Mouse (Mus musculus) heart, postnatal 14 days (tissue): ENCODE results near the gene 4933427I04Rik. TPM values are rescaled to one million over a fixed set of nuclear protein-coding genes. Genes with fewer than 3 reads are reported as not detected.

Experiments used
- DNase-seq, 2 experiments: peaks; one replicate each; pipeline ENCODE4 v3.0.0; 2021 to 2022
- intact Hi-C: fragments of 180-260 bp; cut with DNase I; formaldehyde crosslinking; loops from one replicate; pipeline ENCODE4 v1.15.1; 2025
- long read RNA-seq, 2 experiments: library from polyadenylated mRNA; stranded (forward); transcript quantifications; one replicate each; pipeline ENCODE4 v2.0.0; 2021
- total RNA-seq, 2 experiments: library from RNA; stranded (reverse); gene quantifications; 2 replicates each; pipeline ENCODE4 v1.2.3; 2021

4933427I04Rik gene
- total RNA-seq, result not detected
- long read RNA-seq, experiment 1, result 0 reads
- long read RNA-seq, experiment 2, result 0 reads

DNA sequence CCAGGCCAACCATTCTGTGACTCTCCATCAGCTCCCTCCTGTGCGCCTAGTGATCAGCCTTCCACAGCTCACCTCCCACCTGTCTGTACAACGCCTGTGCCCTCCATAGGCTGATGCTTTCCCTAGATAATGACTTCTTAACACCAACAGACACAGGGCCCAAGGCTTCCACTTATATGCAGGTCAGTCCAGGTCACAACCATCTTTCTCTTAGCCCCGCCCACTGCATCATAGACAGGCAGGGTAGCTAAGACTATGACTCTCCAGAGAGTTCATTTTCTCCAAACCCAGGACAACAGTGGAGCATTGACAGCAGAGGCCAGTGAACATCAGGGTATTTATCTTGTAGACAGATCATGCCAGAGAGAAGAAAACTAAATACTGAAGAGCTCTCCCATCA, at the start of gene 4933427I04Rik:
Gene 4933427I04Rik, plus strand, starts transcription at position 301 of the 400 bp plus-strand sequence.
- intact Hi-C loops, result no loop called here
- DNase-seq, result no peak

DNA sequence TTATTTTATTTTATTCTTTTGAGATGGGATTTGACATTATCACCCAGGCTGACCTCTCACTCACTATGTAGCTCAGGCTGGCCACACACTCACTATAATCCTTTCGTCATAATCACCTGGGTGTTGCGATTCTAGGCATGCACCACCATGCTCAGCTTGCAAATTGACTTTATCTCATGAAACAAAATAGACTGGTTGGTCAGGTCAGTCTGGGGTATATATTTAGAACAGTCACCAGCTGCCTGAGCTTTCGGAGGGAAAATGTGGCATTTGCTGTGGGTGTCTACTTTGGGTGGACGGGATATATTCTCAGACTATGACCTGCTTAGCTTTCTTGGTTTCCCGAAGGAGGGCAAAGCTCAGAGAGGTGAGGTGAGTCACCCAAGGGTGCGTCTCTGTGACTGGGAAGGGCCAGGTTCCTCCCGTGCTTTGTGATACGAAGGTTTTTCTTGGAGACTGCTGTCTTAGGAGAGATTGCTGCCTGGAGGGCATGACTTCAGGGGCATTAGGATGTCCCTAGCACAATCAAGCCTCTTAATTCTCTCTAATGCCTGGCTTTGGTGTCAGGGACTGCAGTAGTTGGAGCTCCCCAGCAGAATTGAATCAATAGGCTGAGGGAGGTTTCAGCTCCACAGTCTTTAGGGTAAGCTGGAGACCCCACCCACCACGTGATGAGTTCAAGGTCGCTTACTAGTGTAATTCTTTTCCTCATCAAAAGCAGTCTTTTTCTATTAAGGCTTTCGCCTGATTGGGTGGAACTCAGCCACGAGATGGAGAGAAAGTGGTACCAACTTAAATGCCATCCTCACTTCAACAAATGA, 48.8 kb upstream of the 4933427I04Rik start:
- intact Hi-C loops, result no loop called here
- no peak for DNase-seq

DNA sequence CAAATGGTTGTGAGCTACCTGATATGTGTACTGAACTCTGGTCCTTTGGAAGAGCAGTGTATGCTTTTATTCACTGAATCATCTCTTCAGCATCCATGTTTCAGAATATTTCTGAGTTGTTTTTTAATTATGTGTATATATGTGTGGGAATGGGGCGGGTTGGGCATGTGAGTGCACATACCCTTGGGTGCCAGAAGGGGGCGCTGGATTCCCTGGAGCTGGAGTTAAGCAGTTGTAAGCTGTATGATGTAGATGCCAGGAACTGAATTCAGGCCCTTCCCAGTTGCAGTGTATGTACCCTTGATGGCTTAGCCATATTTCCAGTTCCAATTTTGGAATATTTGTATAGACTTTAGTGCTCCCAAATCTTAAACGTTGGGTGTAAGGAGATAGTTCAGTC, 47.0 kb upstream of the 4933427I04Rik start:
- intact Hi-C loops, result no loop called here
- no peak for DNase-seq

DNA sequence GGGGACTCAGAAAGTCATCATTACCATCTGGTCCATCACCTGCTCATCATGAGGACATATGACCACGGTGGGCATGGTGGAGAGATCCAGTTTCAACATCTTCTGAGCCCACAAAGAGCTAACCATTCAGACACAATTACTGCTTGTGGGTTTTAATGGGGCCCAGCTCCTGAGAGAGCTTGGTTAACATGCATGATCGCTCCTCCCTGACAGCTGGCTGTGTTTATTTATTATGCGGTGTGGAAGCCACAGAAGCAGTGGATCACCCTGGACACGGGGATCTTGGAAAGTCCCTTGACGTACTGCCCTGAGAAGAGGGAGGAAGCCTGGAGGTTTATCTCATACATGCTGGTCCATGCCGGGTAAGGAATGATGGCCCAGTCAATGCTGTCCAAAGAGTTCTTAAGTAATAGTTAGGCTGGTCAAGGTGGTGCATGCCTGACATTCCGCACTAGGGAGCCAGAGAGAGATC, 45.4 kb upstream of the 4933427I04Rik start:
- intact Hi-C loops, result no loop called here
- no peak for DNase-seq

DNA sequence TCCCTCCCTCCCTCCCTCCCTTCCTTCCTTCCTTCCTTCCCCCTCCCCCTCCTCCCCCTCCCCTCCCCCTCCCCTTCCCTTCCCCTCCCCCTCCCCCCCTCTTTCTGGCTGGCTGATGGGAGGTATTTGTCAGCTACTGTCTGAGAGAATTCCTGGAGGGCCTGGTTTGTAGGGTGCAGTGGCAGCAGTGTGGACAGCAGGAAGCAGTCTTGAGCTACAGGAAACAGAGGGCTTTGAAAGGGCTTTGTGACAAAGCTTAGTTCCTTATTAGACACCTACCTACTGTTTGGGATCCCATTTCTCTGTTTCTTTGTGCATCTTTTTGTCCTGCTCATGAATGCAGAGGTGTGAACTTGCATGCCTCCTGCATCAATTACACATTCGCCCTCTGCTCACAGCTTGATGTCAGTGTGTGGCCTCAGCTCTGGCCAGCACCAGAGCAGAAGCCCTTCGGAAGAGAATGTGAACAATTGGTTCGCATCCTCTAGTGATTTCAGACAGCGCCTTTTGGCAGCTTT, 40.3 kb upstream of the 4933427I04Rik start:
- intact Hi-C loops, result loop anchor here (2.0 kb wide), 1 partner anchor 80 kb away; no protein-coding TSS in a partner anchor
- peak in 1 of 2 experiments; percentile 28 for DNase-seq

DNA sequence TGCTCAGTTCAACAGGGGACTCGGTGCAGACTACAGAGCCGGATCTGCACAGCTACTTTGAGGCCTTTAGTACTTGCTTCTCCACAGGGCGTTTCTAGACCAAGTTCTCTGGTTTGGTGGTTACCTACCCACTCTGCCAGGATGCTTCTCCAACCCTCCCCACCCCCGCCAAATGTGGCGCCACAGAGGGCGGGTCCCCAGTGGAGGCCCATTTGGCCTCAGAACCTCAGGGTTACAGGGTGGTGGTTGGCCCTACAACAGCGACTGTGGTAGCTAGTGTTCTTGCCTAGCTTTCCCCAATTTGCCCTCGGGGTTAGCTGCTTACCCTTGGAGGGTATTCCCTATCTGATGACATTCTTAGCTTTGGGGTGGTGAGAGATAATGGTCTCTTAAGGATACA, 17.4 kb upstream of the 4933427I04Rik start:
- DNase-seq, result no peak
- intact Hi-C loops, result no loop called here

DNA sequence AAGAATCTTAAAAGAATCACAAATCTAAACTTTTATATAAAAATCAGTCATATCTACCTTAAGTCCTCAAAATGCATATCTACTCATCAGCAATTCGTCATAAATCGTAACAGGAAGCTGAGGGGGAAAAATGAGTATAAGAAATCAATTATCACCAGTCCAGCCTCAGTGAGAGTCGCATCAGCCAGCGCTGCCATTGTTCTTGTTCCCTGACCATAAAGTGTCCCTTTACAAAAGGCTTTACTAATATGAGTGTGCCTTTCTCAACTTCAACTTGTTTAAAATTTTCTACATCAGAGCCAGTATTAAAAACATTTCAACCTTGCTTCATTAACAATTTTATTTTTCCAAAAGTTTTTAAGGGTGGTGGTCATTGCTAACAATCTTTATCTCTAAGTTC, 2.6 kb upstream of the 4933427I04Rik start:
- no peak for DNase-seq
- intact Hi-C loops, result no loop called here

DNA sequence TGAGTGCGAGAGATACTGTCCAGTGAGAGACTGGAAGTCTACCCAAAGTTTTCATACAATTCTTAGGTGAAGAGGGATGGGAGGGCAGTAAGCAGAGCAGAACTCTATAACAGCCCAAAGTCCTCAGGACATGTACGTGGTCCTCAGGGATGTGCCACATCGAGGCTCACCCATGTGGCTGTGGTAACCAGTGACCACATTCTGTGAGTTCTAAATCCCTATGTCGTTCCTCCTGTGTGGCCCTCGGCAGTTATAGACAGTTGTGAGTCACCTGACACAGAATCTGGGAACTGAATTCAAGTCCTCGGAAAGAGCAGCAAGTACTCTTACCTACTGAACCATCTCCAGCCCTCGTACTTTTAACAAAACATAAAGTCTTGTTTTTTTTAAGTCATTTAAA, 1.4 kb upstream of the 4933427I04Rik start:
- intact Hi-C loops, result no loop called here
- DNase-seq, result no peak

DNA sequence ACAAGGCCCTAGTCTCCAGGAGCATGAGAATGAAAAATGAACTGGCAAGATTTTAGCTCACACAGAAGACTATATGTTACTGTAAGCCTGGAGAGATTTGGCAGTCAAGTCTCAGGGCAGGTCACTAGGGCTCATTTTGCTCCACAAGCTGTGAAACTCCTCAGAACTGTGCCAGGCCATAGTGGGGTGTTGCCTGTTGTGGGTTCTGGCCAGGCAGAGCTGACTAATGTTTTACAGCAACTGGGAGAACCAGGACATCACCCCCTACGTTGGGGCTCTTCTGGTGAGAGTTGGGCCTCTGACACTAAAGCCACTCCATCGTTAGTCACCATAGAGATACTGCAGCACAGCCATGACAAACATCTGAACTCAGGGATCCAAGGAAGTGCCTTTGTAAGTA, 324 bp downstream of the 4933427I04Rik start:
- DNase-seq, result no peak
- intact Hi-C loops, result no loop called here

DNA sequence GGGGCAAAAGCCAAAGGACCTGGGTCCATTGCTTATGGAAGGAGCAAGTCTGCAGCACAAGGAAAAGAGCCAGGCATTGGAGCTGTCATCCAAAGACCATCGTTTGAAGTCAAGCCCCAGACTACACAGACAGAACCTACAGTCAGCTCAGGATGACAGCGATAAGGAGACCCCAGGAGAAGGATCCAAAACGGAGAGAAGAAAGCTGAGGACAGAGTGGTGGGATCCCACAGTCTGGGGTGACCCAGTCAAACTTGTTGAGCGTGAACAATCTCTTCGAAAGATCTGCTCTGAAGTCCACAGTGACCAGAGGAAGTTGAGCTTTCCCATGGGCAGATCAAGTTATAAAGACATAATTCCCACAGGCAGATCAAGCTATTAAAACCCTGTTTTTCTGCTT, 1.1 kb downstream of the 4933427I04Rik start:
- no peak for DNase-seq
- intact Hi-C loops, result no loop called here

DNA sequence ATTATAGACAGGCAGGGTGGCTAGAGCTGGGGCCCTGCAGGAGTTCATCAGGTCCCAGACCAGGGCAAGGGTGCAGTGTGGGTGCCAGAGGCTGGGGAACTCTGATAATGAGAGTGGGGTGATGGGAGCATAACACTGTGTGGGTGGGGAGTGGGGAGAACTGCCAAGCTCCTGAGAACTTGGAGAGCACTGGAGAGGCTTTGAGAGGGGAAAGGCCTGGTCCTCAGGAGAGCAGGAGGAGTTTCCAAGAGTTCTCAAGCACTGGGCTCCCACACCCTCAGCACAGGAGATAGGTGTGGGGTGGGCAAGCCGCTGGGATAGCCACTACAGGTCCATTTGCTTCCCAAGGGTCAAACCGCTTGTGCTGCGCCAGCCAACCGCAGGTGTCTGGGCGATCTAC, 34.2 kb downstream of the 4933427I04Rik start:
- intact Hi-C loops, result no loop called here
- DNase-seq, result no peak

DNA sequence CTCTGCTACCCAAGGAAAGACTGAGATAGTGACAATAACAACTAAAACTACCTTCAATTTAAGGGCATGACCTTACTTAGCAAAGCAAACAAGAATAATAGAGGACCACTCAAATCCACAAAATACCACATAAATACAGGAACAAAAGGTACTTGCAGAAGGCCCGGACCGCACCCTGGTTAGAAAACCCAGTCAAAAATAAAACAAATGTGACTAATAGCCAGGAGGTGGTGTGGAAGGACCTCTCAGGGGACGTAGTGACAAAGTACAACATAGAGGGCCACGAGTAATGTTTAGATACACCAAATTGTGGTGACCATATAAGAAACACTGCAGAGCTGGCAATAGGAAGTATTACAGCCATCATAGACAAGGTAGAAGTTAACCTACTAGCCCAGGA, 34.8 kb downstream of the 4933427I04Rik start:
- intact Hi-C loops, result no loop called here
- DNase-seq, result no peak

DNA sequence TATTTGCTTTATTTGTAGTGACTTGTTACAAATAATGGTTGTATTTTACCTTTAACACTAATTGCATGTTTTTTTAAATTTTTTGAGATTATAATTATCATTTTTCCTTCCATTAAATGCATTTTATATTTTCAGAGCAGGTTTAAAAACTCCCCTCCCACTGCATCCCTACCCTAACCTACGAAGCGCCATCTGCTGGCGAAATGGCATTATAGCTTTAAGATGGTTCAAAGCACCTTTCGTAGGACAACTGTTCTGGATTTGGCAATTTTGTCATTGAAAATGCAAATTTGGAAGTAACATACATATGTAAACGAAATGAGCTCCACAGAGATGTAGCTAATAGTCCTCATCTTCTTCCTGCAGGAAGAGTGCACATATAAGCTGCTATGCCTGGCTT, 39.2 kb downstream of the 4933427I04Rik start:
- intact Hi-C loops, result loop anchor here (1.0 to 2.0 kb wide), 2 partner anchors 80 to 140 kb away; no protein-coding TSS in a partner anchor
- DNase-seq, result peak; percentile 47 to 72

DNA sequence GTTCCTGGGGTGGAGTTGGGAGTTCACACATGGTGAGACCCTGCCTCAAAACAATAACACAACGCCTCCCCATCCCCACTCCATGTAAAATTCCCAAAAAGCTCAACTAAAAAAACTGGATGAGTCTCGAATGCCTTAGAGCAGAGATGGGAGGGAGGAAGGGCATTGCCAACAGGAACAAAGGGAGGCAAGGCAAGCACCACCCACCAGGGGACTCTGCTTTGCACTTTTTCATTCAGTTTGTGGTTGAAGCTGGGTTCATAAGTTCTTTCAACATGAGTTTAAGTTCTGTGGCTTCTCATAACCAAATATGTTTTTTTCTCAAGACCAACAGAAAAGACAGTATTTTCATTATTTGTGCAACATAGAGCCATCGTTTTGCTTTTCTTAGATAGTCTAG, 44.0 kb downstream of the 4933427I04Rik start:
- intact Hi-C loops, result no loop called here
- DNase-seq, result no peak

DNA sequence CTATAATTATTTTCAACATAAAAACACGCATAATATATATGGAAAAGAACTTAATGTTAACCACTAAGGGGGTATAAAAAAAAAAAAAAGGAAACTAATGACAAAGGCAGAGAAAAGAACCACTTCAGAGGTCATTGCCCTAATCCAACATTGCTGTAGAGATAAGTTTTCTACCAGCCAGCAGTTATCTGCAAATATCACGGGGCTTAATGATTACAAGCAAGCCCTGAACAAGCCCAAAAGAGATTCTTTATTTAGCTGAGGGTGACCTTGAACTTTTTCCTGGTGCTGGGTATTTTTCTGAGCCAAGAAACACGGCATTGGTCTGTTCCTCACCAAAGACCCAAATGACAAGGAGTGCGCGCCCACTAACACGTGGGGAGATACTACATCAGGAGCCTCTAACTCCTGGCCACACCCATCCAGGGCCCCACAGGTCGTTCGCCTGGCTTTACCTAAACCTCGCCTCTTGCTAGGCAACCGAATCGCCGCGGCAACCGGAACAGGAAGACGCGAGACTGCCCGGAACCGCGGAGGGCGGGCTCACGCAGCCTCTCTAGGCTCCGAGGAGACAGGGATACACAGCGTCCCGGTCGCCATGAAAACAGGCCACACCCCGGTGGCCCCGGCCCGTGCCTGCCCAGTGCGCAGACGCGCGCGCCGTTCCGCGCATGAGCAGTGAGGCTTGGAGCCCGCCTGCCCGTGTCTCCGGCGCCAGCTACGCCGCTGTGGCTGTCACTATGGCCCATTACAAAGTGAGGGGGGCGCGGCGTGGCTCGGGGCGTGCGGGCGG, 45.0 kb downstream of the 4933427I04Rik start, which contains the start of gene Mycbp:
Gene Mycbp, plus strand, starts transcription at position 500 of the 793 bp plus-strand sequence.
- intact Hi-C loops, result no loop called here
- peak; percentile 100 for DNase-seq

DNA sequence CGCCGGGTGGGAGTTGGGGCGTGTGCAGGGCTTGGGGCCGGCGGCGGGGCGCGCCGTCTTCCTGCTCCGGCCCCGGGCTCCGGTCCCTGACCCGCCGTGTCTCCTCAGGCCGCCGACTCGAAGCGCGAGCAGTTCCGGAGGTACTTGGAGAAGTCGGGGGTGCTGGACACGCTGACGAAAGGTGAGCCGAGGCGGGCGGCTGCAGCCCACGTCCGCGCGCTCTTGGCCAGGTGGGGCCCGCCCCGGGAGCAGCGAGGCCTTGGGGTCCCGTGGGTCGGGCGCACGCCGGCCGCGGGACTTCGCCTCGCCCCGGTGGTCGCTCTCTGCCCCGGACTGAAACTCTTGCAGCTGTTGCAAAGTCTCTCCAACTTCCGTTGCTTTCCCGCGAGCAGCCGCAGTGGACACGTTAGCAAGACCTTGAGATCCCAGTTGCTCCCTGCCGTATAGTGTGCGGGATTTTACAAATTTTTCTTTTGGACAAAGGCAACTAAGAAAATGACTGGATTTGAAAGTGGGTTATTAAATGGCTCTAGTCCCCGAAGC, 45.7 kb downstream of the 4933427I04Rik start:
- intact Hi-C loops, result no loop called here
- DNase-seq, result no peak

DNA sequence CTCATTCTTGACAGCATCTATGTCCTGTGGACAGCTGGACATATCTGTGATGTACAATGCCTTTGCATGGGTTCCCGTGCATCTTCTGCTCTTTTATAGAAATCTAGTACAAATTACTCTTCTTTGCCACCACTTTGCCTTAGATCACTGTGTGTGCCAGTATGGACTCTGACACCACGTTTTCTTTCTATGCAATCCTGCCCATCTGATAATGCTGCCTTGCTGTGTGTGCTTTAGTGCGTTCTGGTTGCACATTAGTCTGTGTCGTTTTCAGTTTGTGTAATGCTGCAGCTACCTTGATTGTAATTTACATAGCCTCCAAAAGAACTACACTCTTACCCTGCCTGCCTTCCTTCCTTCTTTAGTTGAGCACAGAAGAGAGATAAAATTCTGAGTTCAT, 52.0 kb downstream of the 4933427I04Rik start:
- intact Hi-C loops, result no loop called here
- DNase-seq, result no peak

DNA sequence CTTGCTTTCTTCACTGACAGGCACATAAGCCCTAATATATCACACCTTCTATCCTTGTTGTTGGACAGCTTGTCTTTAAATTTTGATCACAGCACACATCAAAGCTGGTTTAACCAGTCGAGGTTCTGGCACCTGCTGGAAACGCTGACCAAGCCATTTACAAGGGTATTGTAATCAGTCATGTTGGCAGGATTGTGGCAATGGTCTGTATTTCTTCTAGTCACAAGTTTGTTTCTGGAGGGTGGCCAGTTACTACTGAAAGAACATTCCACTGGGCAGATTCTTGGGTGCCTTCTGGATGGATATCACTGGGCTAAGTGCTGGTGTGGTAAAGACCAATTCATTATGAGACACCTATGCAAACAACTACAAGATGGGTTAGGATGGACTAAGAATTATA, 53.0 kb downstream of the 4933427I04Rik start:
- DNase-seq, result peak in 1 of 2 experiments; percentile 30
- intact Hi-C loops, result no loop called here
